Mouse (Mus musculus) CH12.LX (cell line): ENCODE data around the gene Babam2.

Source experiments
- BHLHE40 ChIP-seq: IDR thresholded peaks from 2 replicates; pipeline ENCODE4 v1.6.1; 2011; ENCODE audit warnings: mild to moderate bottlenecking, low read depth, low read length, improper control_type of control experiment
- CHD1 ChIP-seq: IDR thresholded peaks from 2 replicates; pipeline ENCODE4 v1.6.1; 2012; ENCODE audit warnings: low read depth, low read length, improper control_type of control experiment, inconsistent platforms
- CTCF ChIP-seq, 2 experiments: IDR thresholded peaks in 1 of 2; conservative IDR thresholded peaks in 1 of 2; 2 replicates each; pipeline ENCODE4 v1.5.1; 2011 to 2012; ENCODE audit warnings: low read depth in 2 of 2, low read length in 2 of 2, improper control_type of control experiment in 1 of 2, inconsistent platforms in 1 of 2, mild to moderate bottlenecking in 1 of 2, moderate library complexity in 1 of 2
- EP300 ChIP-seq: IDR thresholded peaks from 2 replicates; pipeline ENCODE4 v1.6.1; 2011; ENCODE audit warnings: low read length, improper control_type of control experiment
- HCFC1 ChIP-seq: IDR thresholded peaks from 2 replicates; pipeline ENCODE4 v1.6.1; 2012; ENCODE audit warnings: low read depth, mild to moderate bottlenecking, inconsistent platforms, low read length, improper control_type of control experiment
- MAX ChIP-seq: IDR thresholded peaks from 2 replicates; pipeline ENCODE4 v1.6.1; 2011; ENCODE audit warnings: low read length, improper control_type of control experiment
- MXI1 ChIP-seq: IDR thresholded peaks from 2 replicates; pipeline ENCODE4 v1.6.1; 2011; ENCODE audit warnings: mild to moderate bottlenecking, low read depth, low read length, improper control_type of control experiment
- POLR2A ChIP-seq: IDR thresholded peaks from 2 replicates; pipeline ENCODE4 v1.6.1; 2011; ENCODE audit warnings: low read depth, mild to moderate bottlenecking, improper control_type of control experiment, low read length
- POLR2AphosphoS2 ChIP-seq: IDR thresholded peaks from 2 replicates; pipeline ENCODE4 v1.6.1; 2011; ENCODE audit warnings: low read depth, low read length, improper control_type of control experiment
- RAD21 ChIP-seq: IDR thresholded peaks from 2 replicates; pipeline ENCODE4 v1.6.1; 2011; ENCODE audit warnings: low read depth, mild to moderate bottlenecking, low read length, improper control_type of control experiment, moderate library complexity

DNA sequence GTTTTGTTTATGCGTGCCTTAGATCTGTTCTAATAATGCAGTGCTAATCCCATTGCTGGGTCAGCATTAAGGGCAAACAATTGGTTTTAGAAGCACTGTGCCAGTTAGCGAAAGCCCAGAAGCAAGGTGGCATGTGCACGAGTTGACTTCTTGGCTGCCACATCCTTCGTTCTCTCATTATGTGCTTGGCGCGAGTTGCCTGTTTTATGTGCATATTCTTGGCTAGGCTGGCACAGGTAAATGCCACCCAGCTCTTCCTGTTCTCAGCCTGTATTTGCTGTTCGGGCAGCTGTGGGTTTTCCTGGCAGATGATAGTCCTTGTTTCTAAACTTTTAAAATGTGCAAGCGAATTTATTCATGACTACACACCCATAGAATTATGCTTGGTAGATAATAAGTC lies 262.4 kb downstream of the Babam2 start:
- no peak for TF ChIP-seq CTCF (conservative IDR thresholded peaks at IDR 0.05 in 1 of 2, IDR thresholded peaks at IDR 0.05 in 1 of 2; ENCODE audit: low read depth in 2 of 2, low read length in 2 of 2)
- no peak for TF ChIP-seq POLR2A
- TF ChIP-seq POLR2AphosphoS2, result no peak
- no peak for TF ChIP-seq BHLHE40
- no peak for TF ChIP-seq EP300
- TF ChIP-seq HCFC1, result no peak
- no peak for TF ChIP-seq MAX
- TF ChIP-seq RAD21, result no peak
- TF ChIP-seq MXI1, result no peak
- TF ChIP-seq CHD1, result no peak
